Mouse (Mus musculus): ENCODE data around the gene Pik3ca. TPM values are rescaled to one million over a fixed set of nuclear protein-coding genes. Genes with fewer than 3 reads are reported as not detected.
"Not testable (repeated sequence)": the region's sequence is repeated elsewhere in the genome, so short reads cannot be mapped to it uniquely, and the experiment has no call there.

The Pik3ca gene
- total RNA-seq, 2 experiments from 2014 or later, result 54.1 to 62.3 TPM

DNA sequence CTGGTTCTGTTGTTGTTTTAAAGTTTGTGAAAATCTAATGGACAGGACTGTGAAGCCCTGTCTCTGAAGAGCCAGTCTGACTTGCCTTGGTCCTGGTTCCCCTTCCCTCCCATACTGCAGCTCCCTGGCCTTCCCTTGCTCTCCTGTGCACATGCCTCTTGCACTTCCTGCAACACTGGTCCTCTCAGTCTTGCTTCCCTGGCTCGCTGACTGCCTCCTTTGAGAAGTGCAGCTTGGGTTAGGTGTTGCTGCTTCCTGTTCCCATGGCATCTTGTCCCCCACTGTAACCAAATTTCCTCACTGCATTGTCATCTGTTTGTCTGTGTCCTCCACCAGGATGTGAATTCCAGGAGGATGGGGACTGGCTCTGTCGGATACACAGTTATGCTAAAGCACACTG, 2.5 kb downstream of the Pik3ca start:
- intact Hi-C loops (cut with DNase I), result no loop called here
- no peak for DNase-seq

- intact Hi-C loops (cut with DNase I), result no loop called here
- no peak for DNase-seq
Observed at GRCm38 (mm10) chr3:32401591-32401990, 4.1 kb downstream of the Pik3ca start.

DNA sequence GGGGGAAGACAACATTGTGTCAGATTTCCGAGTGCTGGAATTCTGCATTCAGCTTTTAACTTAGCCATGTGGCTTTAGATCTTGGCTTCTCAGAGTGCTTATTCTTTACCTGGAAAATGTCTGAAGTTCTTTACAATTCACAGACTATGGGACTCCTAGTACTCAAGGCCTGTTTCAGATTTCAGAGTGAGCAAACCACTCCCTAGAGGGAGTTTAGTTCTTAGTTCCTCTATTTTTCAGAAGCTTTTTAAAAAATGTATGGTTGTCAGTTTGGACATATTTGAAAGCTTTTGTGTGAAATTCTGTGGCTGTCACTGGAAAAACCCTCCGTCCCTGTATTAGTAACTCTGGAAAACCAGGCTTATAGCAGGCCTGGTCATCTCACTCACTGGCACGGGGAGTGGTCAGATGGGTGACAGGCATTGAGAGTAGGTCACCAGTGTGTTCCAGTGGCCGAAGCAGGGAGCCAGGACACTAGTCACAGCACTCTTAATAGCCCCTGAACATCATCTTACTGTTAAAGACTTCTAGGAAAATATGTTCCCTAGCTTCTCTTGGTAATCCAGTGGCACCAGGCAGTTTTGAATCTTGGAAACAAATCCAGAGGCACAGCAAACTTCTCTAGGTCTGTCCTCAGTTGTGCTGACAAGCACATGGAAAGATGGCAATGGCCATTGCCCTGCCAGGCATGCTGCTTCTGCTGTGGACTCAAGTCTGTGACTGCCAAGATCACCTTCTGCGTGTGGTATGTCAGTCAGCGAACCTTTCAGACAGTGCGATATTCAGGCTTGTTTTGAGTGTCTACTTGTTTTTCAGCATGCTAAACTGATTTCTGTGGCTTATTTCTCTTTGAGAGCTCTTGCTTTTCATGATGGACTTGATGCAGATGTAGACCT, 5.8 kb downstream of the Pik3ca start:
- DNase-seq, result no peak
- intact Hi-C loops (cut with DNase I), result no loop called here

GRCm38 (mm10) chr3:32405699-32406098, 8.2 kb downstream of the Pik3ca start:
- DNase-seq, result no peak
- intact Hi-C loops (cut with DNase I), result no loop called here

- no peak for DNase-seq
- intact Hi-C loops (cut with DNase I), result no loop called here
Observed at GRCm38 (mm10) chr3:32406804-32407203, 9.3 kb downstream of the Pik3ca start.

DNA sequence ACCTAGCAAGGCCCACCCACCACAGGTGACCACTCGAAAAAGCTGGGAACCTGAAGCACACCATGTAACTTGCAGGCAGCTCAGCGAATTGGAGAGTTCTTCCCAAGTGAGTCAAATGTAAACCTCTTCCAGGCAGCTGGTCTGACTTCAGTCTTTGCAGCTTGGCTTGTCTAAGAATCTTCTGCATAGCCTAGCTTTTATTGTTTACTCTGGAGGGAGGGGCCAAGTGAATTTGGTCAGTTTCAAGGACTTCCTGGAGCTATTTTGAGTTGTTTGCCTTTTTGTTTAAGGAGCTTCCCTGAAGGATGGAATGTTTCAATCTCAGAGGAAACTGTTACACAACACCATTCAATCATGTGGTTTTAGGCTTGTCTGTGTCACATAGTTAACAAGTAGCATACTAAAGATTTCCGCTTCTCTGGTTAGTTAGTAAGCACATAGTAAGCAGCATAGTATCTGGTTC, 11.4 kb downstream of the Pik3ca start:
- intact Hi-C loops (cut with DNase I), result no loop called here
- no peak for DNase-seq

- intact Hi-C loops (cut with DNase I), result no loop called here
- DNase-seq, result no peak
Observed at GRCm38 (mm10) chr3:32412502-32413044, 15.1 kb downstream of the Pik3ca start.

DNA sequence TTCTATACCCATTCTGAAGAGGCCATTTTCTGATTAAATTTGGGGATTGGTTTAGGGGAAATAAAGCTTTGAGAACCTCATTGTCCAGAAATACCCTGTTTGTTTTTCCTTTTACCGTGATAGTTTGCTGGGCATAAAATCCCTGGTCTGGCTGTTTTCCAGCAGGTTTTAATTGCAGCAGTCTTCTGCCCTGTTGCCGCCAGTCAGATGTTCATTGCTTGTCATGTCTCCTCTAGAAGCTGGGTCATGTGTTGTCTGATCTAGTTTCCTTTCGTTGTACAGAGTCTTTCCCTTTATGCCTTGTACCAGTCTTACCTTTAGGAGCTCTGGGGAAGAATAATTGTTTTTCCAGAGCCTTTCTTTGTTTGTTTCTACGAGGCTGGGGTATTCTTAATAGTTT, 16.9 kb downstream of the Pik3ca start:
- peak; percentile 13 for DNase-seq

GRCm38 (mm10) chr3:32415370-32416309, 18.2 kb downstream of the Pik3ca start:
- intact Hi-C loops (cut with DNase I), result no loop called here
- no peak for DNase-seq

More for the DNA sequence above, 16.9 kb downstream of the Pik3ca start:
- intact Hi-C loops (cut with DNase I), result no loop called here

DNA sequence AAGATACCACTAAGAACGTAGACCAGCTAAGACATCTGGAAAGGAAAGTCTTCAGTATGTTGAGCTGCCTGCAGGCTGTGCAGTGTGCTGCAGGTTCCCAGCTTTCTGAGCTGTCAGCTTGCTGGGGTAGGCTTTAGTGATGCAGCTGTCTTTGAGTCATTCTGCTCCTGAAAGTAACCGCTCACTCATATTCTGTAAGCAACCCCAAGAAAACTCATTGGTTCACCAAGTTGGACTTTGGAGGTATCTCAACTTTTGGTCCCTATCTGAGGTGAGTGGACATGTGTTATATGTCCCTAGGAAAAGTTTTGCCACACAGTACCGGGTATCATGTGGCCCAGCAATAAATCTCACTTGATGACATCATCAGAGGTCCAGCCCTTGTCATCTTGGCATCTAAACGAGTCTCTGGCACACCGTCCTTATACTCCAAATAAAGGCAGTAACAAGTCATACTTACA, 20.3 kb downstream of the Pik3ca start:
- intact Hi-C loops (cut with DNase I), result no loop called here
- DNase-seq, result no peak

DNA sequence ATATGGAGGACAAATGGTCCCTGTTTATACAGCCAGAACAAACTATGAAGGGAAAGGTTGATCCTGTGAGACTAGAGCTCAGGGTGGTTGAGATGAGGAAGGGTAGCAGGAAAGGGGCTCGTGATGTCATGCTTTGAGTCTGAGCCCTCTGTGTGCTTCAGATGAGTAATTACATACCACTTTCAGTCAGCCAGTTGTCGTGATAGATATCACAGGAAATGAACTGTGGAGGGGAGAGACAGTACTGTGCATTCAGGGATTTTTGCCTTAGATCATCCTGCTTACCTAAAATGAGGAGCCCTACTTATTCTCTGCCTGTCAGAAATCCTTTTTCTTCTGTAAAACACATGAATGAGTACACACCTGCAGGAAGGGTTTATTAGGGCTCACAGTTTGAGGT, 22.4 kb downstream of the Pik3ca start:
- no peak for DNase-seq
- intact Hi-C loops (cut with DNase I), result no loop called here

- intact Hi-C loops (cut with DNase I), result no loop called here
- no peak for DNase-seq
Observed at GRCm38 (mm10) chr3:32421115-32422054, 23.9 kb downstream of the Pik3ca start.

- intact Hi-C loops (cut with DNase I), result no loop called here
Observed at GRCm38 (mm10) chr3:32427695-32428094, 30.2 kb downstream of the Pik3ca start.

DNA sequence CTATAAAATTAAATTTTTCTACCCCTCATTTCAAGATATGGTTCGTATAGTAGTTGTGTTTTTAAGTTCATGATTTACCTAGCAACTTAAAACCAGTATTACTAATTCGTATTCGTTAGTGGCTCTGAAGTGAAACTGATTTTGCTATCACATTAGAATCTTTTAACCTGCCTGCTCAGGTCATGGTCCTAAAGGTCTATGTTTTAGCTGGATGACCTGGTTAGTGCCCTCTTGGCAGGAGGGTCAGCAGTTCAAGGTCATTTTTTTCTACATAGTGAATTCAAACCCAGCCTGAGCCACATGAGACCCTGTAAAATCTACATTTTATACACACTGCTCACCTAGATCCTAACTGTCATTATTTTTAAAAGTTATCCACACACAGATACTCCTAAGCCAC, 30.9 kb downstream of the Pik3ca start:
- no peak for DNase-seq
- intact Hi-C loops (cut with DNase I), result no loop called here

More at GRCm38 (mm10) chr3:32427695-32428094, 30.2 kb downstream of the Pik3ca start:
- DNase-seq, result no peak

GRCm38 (mm10) chr3:32428921-32429320, 31.4 kb downstream of the Pik3ca start:
- intact Hi-C loops (cut with DNase I), result no loop called here
- DNase-seq, result peak; percentile 13

GRCm38 (mm10) chr3:32429351-32429750, 31.9 kb downstream of the Pik3ca start:
- intact Hi-C loops (cut with DNase I), result not testable (repeated sequence)

GRCm38 (mm10) chr3:32430394-32430793, 32.9 kb downstream of the Pik3ca start:
- intact Hi-C loops (cut with DNase I), result no loop called here

More at GRCm38 (mm10) chr3:32429351-32429750, 31.9 kb downstream of the Pik3ca start:
- not testable (repeated sequence) for DNase-seq

DNA sequence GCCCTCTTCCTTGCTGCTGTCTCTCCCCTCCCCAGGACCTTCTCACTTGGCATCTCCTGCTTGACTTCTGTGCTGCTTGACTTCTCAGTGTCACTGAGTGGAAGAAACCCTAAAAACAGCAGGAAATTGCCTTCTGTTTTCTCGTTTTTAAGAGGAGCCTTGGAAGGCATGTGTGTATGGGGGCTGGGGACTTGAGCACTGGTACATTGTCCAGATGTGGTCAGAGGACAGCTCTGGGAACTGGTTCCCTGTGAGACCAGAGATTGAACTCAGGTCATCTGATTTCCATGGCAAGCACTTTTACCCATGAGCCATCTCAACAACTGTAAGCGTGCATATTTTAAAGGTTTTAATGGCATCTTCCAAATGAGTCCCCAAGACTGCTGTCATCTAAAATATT, 36.5 kb downstream of the Pik3ca start:
- no peak for DNase-seq
- intact Hi-C loops (cut with DNase I), result no loop called here

More at GRCm38 (mm10) chr3:32430394-32430793, 32.9 kb downstream of the Pik3ca start:
- DNase-seq, result no peak

DNA sequence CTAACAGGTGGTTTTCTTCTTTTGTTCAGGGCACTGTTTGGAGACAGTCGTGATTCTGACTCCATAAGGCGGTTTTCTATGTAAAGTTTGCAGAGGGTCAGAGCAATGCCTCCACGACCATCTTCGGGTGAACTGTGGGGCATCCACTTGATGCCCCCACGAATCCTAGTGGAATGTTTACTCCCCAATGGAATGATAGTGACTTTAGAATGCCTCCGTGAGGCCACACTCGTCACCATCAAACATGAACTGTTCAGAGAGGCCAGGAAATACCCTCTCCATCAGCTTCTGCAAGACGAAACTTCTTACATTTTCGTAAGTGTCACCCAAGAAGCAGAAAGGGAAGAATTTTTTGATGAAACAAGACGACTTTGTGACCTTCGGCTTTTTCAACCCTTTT, 38.6 kb downstream of the Pik3ca start:
- intact Hi-C loops (cut with DNase I), result no loop called here
- DNase-seq, result no peak

DNA sequence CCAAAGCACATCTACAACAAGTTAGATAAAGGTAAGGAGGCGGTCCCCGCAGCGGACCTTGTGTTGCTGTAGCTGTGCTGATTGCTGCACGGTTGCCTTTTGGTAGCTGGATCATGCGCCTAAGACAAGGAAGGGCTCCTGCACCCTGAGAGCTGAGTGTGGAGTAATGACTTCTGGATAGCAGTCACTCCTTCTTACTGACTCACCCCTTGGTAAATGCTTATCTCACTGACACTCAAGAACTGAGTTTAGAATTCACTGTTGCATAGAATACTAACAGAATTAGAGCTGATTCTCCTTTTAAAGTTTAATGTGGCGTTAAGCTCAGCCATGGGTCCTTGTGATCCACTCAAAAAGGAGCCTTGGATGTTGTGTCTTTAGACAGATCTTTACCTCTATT, 39.8 kb downstream of the Pik3ca start:
- intact Hi-C loops (cut with DNase I), result no loop called here
- no peak for DNase-seq

All from left cerebral cortex, postnatal 4 days (tissue).